ENCODE assay signal across 16 mouse cellular contexts in genomic region chr19:10714168-10714567, GRCm38 (mm10). TPM values are rescaled to one million over a fixed set of nuclear protein-coding genes. Genes with fewer than 3 reads are reported as not detected.
DNase-seq lines count a peak whose midpoint lies in the region; ATAC-seq lines count a peak whose summit lies in the region.
"Had no signal": no experiment of that assay in that cellular context is flagged by ENCODE, and none has a peak within 500 bp of the region (broad histone marks: within the 10 kb centered on the region; RNA-seq: fewer than 3 reads in every experiment).

No protein-coding gene starts in this region.

- no peak overlapping the region for H3K4me2 ChIP-seq in forebrain, embryonic 16.5 days (ENCODE audit: low read length)
- no peak overlapping the region for H3K4me2 ChIP-seq in embryonic facial prominence, embryonic 13.5 days
- no peak overlapping the region for H3K4me2 ChIP-seq in hindbrain, embryonic 13.5 days
- no peak overlapping the region for H3K4me2 ChIP-seq in midbrain, embryonic 11.5 days
- H3K4me2 ChIP-seq: heart, embryonic 13.5 days; liver, embryonic 11.5 days; lung, embryonic 14.5 days had no signal

- peak overlapping the region; percentile 71 for H3K27ac ChIP-seq in forebrain, embryonic 10.5 days
- no peak overlapping the region; the same call in 1 of the 2 replicates for H3K27ac ChIP-seq in forebrain, embryonic 16.5 days (ENCODE audit: low read length)
- H3K27ac ChIP-seq in embryonic facial prominence, embryonic 13.5 days, result 0 out of 2 replicates have a peak overlapping the region, but pooled peaks have one; percentile 7
- peak overlapping the region; percentile 71 for H3K27ac ChIP-seq in hindbrain, embryonic 13.5 days
- no peak overlapping the region for H3K27ac ChIP-seq in midbrain, embryonic 11.5 days (ENCODE audit: low read depth, low read length)
- H3K27ac ChIP-seq: heart, embryonic 13.5 days had no signal

- no peaks in the 10 kb centered on the region for H3K27me3 ChIP-seq in forebrain, embryonic 10.5 days (ENCODE audit: poor library complexity, severe bottlenecking)
- no peaks in the 10 kb centered on the region for H3K27me3 ChIP-seq in forebrain, embryonic 16.5 days (replicated peaks; ENCODE audit: control insufficient read depth, insufficient read depth, low read length)
- H3K27me3 ChIP-seq in embryonic facial prominence, embryonic 13.5 days, result no peaks in the 10 kb centered on the region
- H3K27me3 ChIP-seq in hindbrain, embryonic 13.5 days, result no peaks in the 10 kb centered on the region
- no peaks in the 10 kb centered on the region for H3K27me3 ChIP-seq in midbrain, embryonic 11.5 days (ENCODE audit: control insufficient read depth, insufficient read depth, low read length)
- H3K27me3 ChIP-seq: heart, embryonic 13.5 days had no signal

- DNase-seq in forebrain, embryonic 10.5 days (ENCODE audit: extremely low spot score, low spot score), result no peak
- DNase-seq in midbrain, embryonic 11.5 days (ENCODE audit: low spot score, missing footprints), result peak; percentile 45
- DNase-seq in ovary, postnatal 36 days (ENCODE audit: low spot score), result no peak
- DNase-seq in heart, postnatal 36 days, result no peak
- DNase-seq: gastrocnemius, postnatal 25 days had no signal

- H3K4me3 ChIP-seq in forebrain, embryonic 10.5 days, result no peak overlapping the region
- H3K4me3 ChIP-seq in forebrain, embryonic 16.5 days (replicated peaks; ENCODE audit: low read length), result no peak overlapping the region
- H3K4me3 ChIP-seq in embryonic facial prominence, embryonic 13.5 days, result no peak overlapping the region
- H3K4me3 ChIP-seq in hindbrain, embryonic 13.5 days, result no peak overlapping the region
- H3K4me3 ChIP-seq in midbrain, embryonic 11.5 days (ENCODE audit: low read depth, low read length), result no peak overlapping the region
- H3K4me3 ChIP-seq: heart, embryonic 13.5 days had no signal

- peaks cover 20% of the 10 kb centered on the region for H3K4me1 ChIP-seq in forebrain, embryonic 10.5 days
- peaks cover 18% of the 10 kb centered on the region for H3K4me1 ChIP-seq in forebrain, embryonic 16.5 days (replicated peaks; ENCODE audit: control insufficient read depth, insufficient read depth, low read length)
- peaks cover 16% of the 10 kb centered on the region for H3K4me1 ChIP-seq in embryonic facial prominence, embryonic 13.5 days
- H3K4me1 ChIP-seq in hindbrain, embryonic 13.5 days (replicated peaks), result peaks cover 26% of the 10 kb centered on the region
- peaks cover 6% of the 10 kb centered on the region for H3K4me1 ChIP-seq in midbrain, embryonic 11.5 days (ENCODE audit: control insufficient read depth, insufficient read depth, low read length)

- H3K36me3 ChIP-seq in forebrain, embryonic 10.5 days (replicated peaks), result peaks cover 44% of the 10 kb centered on the region
- peaks cover 12% of the 10 kb centered on the region for H3K36me3 ChIP-seq in forebrain, embryonic 16.5 days (ENCODE audit: control insufficient read depth, insufficient read depth)
- H3K36me3 ChIP-seq in embryonic facial prominence, embryonic 13.5 days, result peaks cover 42% of the 10 kb centered on the region
- peaks cover 42% of the 10 kb centered on the region for H3K36me3 ChIP-seq in hindbrain, embryonic 13.5 days
- H3K36me3 ChIP-seq in midbrain, embryonic 11.5 days (ENCODE audit: control insufficient read depth, insufficient read depth, low read length), result peaks cover 19% of the 10 kb centered on the region

- 88% methylated on average over 6 of the region's 6 CpGs for WGBS in forebrain, embryonic 10.5 days
- 77% methylated on average over 6 of the region's 6 CpGs for WGBS in forebrain, embryonic 16.5 days
- WGBS in embryonic facial prominence, embryonic 13.5 days, result 85% methylated on average over 6 of the region's 6 CpGs
- 84% methylated on average over 6 of the region's 6 CpGs for WGBS in hindbrain, embryonic 13.5 days
- 89% methylated on average over 6 of the region's 6 CpGs for WGBS in midbrain, embryonic 11.5 days

- intact Hi-C loops in heart, postnatal 36 days (cut with DNase I), result loop anchor here (1.0 to 2.0 kb wide), 3 partner anchors 117 to 245 kb away; no protein-coding TSS in a partner anchor

- no peak overlapping the region for H3K9ac ChIP-seq in forebrain, embryonic 16.5 days (replicated peaks; ENCODE audit: low read depth, low read length)
- no peak overlapping the region for H3K9ac ChIP-seq in embryonic facial prominence, embryonic 13.5 days
- H3K9ac ChIP-seq in hindbrain, embryonic 13.5 days, result no peak overlapping the region
- no peak overlapping the region for H3K9ac ChIP-seq in midbrain, embryonic 11.5 days (ENCODE audit: low read length)
- H3K9ac ChIP-seq: heart, embryonic 13.5 days; lung, embryonic 14.5 days had no signal

- no peak for ATAC-seq in forebrain, embryonic 16.5 days
- ATAC-seq in embryonic facial prominence, embryonic 13.5 days (ENCODE audit: insufficient number of reproducible peaks, insufficient read depth, low FRiP score, low TSS enrichment, low read depth), result no peak
- ATAC-seq in hindbrain, embryonic 13.5 days (ENCODE audit: low FRiP score), result no peak
- no peak for ATAC-seq in midbrain, embryonic 11.5 days (ENCODE audit: low FRiP score)
- ATAC-seq in erythroblast, adult 5-6 weeks (replicated peaks; ENCODE audit: low FRiP score, poor library complexity, severe bottlenecking), result no peak

- no peaks in the 10 kb centered on the region for H3K9me3 ChIP-seq in forebrain, embryonic 10.5 days
- no peaks in the 10 kb centered on the region for H3K9me3 ChIP-seq in forebrain, embryonic 16.5 days (ENCODE audit: control insufficient read depth, low read length)
- H3K9me3 ChIP-seq in embryonic facial prominence, embryonic 13.5 days, result no peaks in the 10 kb centered on the region
- H3K9me3 ChIP-seq in hindbrain, embryonic 13.5 days, result no peaks in the 10 kb centered on the region
- no peaks in the 10 kb centered on the region for H3K9me3 ChIP-seq in midbrain, embryonic 11.5 days (ENCODE audit: control insufficient read depth, low read length)
- H3K9me3 ChIP-seq: heart, embryonic 13.5 days had no signal

RNA-seq across cellular contexts. Expression of gene Cd5, which starts 24.6 kb away (rescaled TPM):
- polyA plus RNA-seq in forebrain, embryonic 10.5 days (2016; fragmentation: Nextera tagmentation; extraction: Ambion mirVana), result not detected in 2 replicates
- polyA plus RNA-seq in forebrain, embryonic 16.5 days (2015; fragmentation: Nextera tagmentation; extraction: Ambion mirVana), result 0.06 and 0.10 TPM in 2 replicates
- 0.41 and 0.42 TPM in 2 replicates for polyA plus RNA-seq in embryonic facial prominence, embryonic 13.5 days (2015; fragmentation: Nextera tagmentation; extraction: Ambion mirVana)
- polyA plus RNA-seq in hindbrain, embryonic 13.5 days (2015; fragmentation: Nextera tagmentation; extraction: Ambion mirVana), result 0.21 and 0.35 TPM in 2 replicates
- 0.08 and 0.22 TPM in 2 replicates for polyA plus RNA-seq in midbrain, embryonic 11.5 days (2014; fragmentation: Nextera tagmentation; extraction: Ambion mirVana)
- not detected in 2 replicates for total RNA-seq in erythroblast, adult 5-6 weeks (2015; ENCODE audit: low replicate concordance)
- total RNA-seq in erythroblast, adult 5-6 weeks (2017; ENCODE audit: low replicate concordance), result 0.17 TPM in 1 of 2 replicates, not detected in the other
- total RNA-seq in heart, postnatal 36 days (2021), result under 1 TPM; 0.14 to 0.28 TPM
- polyA plus RNA-seq: liver, embryonic 11.5 days had no signal

RNA-seq across cellular contexts. Expression of gene Vps37c, which starts 25.6 kb away (rescaled TPM):
- polyA plus RNA-seq in forebrain, embryonic 10.5 days (2016; fragmentation: Nextera tagmentation; extraction: Ambion mirVana), result 33.5 and 36.1 TPM in 2 replicates
- polyA plus RNA-seq in forebrain, embryonic 16.5 days (2015; fragmentation: Nextera tagmentation; extraction: Ambion mirVana), result 38.3 and 40.5 TPM in 2 replicates
- 36.4 and 36.8 TPM in 2 replicates for polyA plus RNA-seq in embryonic facial prominence, embryonic 13.5 days (2015; fragmentation: Nextera tagmentation; extraction: Ambion mirVana)
- 33.8 and 34.7 TPM in 2 replicates for polyA plus RNA-seq in hindbrain, embryonic 13.5 days (2015; fragmentation: Nextera tagmentation; extraction: Ambion mirVana)
- polyA plus RNA-seq in midbrain, embryonic 11.5 days (2014; fragmentation: Nextera tagmentation; extraction: Ambion mirVana), result 23.1 and 26.0 TPM in 2 replicates
- 7.9 and 8.6 TPM in 2 replicates for total RNA-seq in erythroblast, adult 5-6 weeks (2015; ENCODE audit: low replicate concordance)
- 2.9 and 4.7 TPM in 2 replicates for total RNA-seq in erythroblast, adult 5-6 weeks (2017; ENCODE audit: low replicate concordance)
- total RNA-seq in heart, postnatal 36 days (2021), result 10 to 100 TPM; 19.2 to 21.0 TPM

RNA-seq across cellular contexts. Expression of gene Pga5, which starts 36.3 kb away (rescaled TPM):
- not detected in 2 replicates for polyA plus RNA-seq in forebrain, embryonic 10.5 days (2016; fragmentation: Nextera tagmentation; extraction: Ambion mirVana)
- not detected in 2 replicates for polyA plus RNA-seq in forebrain, embryonic 16.5 days (2015; fragmentation: Nextera tagmentation; extraction: Ambion mirVana)
- not detected in 2 replicates for polyA plus RNA-seq in embryonic facial prominence, embryonic 13.5 days (2015; fragmentation: Nextera tagmentation; extraction: Ambion mirVana)
- polyA plus RNA-seq in hindbrain, embryonic 13.5 days (2015; fragmentation: Nextera tagmentation; extraction: Ambion mirVana), result not detected in 2 replicates
- polyA plus RNA-seq in midbrain, embryonic 11.5 days (2014; fragmentation: Nextera tagmentation; extraction: Ambion mirVana), result not detected in 2 replicates
- not detected in 2 replicates for total RNA-seq in erythroblast, adult 5-6 weeks (2015; ENCODE audit: low replicate concordance)
- not detected in 2 replicates for total RNA-seq in erythroblast, adult 5-6 weeks (2017; ENCODE audit: low replicate concordance)
- not detected for total RNA-seq in heart, postnatal 36 days (2021)
- total RNA-seq: adrenal gland, postnatal 36 days; gastrocnemius, postnatal 25 days; hematopoietic stem cell, adult 5-6 weeks; layer of hippocampus, adult 8-10 months; left cerebral cortex, postnatal 10 days had no signal
- polyA plus RNA-seq: heart, embryonic 13.5 days; liver, embryonic 11.5 days; lung, embryonic 14.5 days had no signal

Comparison
In these comparisons a context has a peak if more than half of its experiments do, and no peak if none do; other contexts are left out.
1. H3K27ac ChIP-seq: peak in forebrain, embryonic 10.5 days (single experiment), embryonic facial prominence, embryonic 13.5 days (single experiment) and hindbrain, embryonic 13.5 days (single experiment); none in forebrain, embryonic 16.5 days (single experiment) and midbrain, embryonic 11.5 days (single experiment).